Mouse (Mus musculus): ENCODE results near the gene Pet117. TPM values are rescaled to one million over a fixed set of nuclear protein-coding genes. Genes with fewer than 3 reads are reported as not detected.
"Not testable (repeated sequence)": the region's sequence is repeated elsewhere in the genome, so short reads cannot be mapped to it uniquely, and the experiment has no call there.

The Pet117 gene
- total RNA-seq (2021) = 10 to 100 TPM in 1 of 2 experiments, 1 to 10 TPM in 1; 8.0 to 11.7 TPM
- long read RNA-seq, experiment 1, partial matches to known transcripts = 0 of 2 reads
- long read RNA-seq, experiment 1, other reads (novel, unspliced or antisense) = 0 of 2 reads
- long read RNA-seq, experiment 2, partial matches to known transcripts = 0 of 3 reads
- long read RNA-seq, experiment 2, other reads (novel, unspliced or antisense) = 0 of 3 reads

DNA sequence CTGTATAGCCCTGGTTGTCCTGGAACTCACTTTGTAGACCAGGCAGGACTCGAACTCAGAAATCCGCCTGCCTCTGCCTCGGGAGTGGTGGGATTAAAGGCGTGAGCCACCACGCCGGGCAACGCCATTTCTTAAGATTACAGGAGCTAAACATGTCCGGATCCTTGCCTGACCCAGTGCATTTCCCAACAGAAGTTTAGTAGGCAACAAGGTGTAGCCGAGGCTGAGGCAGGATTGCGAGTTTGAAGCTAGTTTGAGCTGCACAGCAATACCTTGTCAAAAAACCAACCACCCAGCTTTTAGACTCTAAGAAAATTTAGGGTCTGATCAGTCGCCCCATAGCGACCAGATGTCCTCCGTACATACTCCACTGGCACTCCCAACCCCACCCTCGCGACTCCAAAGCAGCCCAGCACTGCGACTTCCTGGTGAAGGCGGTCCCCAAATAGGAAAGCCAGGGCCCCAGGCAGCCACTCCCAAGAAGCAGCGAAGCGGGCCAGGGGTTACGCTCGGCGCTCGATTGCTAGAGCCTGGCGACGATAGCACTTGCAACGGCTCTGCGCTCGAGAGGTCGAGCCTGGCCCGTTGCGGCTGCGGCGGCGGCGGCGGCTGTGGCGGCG lies at the start of gene Pet117, which contains the start of gene Kat14:
TSS of gene Pet117 (plus strand) at position 597 of the 620 bp plus-strand sequence.
TSS of gene Kat14 (plus strand) at position 584 of the 620 bp plus-strand sequence.
- peak; percentile 81 to 97 for DNase-seq (ENCODE audit: low spot score in 2 of 2)

DNA sequence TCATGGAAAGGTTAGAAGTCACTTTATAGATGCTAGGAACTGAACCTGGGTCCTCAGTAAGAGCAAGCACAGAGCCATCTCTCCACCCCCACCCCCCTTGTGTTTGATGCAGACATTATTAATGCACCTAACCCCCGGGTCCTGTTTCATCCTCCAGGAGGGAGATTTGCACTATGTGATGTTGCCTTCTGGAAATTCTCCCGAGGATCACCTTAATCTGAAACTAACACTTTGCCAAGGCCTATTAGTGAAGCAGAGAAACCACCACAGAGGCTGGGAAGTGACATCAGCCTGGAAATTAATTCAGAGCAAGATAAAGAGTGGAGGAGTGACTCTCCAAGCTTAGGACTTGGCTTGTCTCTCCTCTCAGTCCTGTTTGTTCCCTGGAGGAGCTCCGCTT lies 44.6 kb upstream of the Pet117 start:
- DNase-seq (ENCODE audit: low spot score in 2 of 2) = no peak

DNA sequence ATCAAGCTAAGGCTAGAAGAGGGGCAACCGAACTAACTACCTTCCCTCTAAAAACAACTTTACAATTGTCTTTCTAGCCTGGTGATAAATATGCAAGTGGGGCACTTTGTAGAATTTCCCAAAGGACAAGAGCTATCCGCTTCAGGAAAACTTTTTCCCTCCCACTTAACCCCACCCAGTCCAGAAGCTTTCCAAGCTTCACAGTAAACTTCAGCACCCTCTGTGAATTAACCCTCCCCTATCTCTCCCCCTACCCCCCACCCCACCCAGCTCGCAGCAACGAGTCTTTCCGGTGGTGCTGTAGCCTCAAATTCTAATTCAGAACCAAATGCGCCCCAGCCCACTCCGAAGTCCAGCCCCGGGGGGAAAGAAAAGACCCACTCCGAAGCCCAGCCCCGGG lies 39.3 kb upstream of the Pet117 start:
- no peak for DNase-seq (ENCODE audit: low spot score in 2 of 2)

DNA sequence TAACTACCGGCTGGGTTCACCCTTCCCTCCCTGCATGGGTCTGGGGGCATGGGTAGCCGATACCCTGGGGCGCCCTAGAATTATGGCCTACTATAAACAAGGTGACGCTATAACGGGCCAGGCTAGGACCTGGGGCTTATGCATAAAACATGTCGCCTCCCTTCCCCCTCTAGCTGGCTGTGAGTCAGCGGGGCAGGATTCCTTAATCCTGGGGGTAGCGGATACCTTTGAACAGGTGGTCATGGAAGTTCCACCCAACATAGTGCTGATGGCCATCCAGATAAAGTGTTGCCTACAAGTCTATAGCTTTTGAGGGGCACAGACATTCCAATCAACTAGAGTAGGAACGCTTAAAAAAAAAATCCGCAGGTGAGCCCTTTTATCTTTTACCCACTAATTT lies 38.9 kb upstream of the Pet117 start:
- no peak for DNase-seq (ENCODE audit: low spot score in 2 of 2)

DNA sequence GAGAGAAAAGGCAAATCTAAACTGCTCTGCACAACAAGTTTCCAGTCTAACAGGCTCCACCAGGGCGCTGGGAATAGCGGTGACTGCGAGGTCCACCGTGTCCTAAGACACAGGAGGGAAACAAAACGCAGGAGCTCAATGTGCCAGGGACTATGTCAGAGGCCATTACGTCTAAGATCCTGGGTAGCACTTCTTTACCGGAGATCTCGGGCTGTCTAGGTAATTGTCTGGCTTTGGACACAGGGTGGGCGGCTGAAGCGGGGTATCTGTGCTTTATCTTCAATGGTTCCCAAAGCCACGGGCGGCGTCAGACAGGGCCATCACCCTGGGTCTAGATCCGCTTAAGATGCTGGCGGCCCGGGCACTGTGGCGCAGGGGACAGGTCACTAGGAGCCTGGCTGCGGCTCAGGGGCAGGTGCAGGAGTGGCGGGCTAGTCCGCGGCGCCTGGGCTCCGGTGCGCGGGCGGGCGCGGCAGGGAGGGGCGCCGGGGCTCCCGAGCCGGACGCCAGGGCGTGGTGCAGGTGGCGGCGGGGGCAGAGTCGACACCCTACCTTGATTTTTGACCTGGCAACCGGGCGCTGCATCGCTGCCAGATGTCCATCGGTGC lies 38.3 kb upstream of the Pet117 start:
- DNase-seq (ENCODE audit: low spot score in 2 of 2) = peak in 1 of 2 experiments; percentile 10

DNA sequence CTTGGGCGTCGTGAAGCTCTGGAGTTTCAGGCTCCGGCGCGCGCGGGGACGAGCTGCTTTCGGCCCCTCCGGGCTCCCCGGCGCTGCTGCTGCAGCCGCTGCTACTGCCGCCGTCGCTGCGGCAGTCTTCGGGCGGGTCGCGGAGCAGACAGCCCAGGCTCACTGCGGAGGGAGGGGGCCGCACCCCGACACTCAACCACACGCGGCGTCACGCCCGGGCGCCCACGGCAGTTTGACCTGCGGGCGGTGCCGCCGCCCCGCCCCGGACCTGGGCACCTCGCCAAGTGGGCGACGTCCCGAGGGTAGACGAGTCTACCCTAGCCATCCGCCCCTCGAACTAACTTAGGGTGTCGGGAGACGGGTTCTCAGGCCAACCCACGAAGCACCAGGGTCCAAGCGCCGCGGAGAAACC lies 37.8 kb upstream of the Pet117 start:
- DNase-seq (ENCODE audit: low spot score in 2 of 2) = peak; percentile 18 to 20

DNA sequence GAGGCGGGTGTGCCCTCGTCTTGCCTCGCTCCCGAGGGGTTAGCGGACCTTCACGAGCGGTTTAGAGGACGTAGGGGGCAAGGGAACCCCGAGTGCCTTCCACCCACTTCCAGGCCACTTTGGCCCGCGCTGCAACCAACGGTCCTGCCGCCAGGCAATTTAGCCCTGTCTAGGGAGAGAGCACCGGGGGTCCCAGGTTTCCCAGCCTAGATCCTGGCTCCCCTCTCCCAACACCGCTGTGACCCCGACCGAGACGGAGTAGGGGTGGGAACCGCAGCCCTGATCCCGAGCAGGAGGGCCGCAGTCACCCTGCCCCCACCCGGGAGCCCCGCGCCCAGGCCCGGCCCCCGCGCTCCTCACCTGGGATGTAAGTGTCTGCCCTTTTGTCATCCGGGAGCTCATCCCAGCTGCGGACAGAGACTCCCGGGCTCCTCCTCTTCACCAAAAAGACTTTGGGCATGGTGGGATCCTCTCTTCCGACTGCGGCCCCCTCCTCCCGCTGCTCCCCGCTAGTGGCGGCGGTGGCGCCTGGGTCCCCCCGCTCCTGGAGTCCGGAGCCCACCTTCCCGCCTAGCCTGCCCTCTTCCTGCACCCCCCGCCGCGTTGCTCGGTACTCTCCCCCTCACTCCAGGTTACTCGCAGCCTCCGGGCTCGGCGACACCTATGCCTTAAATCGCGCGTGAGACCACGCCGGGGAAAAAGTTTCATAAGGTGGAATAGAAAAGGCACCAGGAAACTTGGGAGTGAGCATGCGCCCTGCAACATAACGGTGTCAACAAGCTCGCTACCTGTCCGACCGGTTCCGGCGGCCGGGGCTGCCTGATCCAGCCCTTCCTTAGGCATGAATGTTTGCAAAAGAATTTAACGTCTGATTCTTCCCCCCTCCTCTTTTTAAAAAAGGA lies 37.1 kb upstream of the Pet117 start, which contains the start of gene Ovol2:
TSS of gene Ovol2 (minus strand) at position 746 of the 902 bp plus-strand sequence.
- DNase-seq (ENCODE audit: low spot score in 2 of 2) = peak in 1 of 2 experiments; percentile 10

DNA sequence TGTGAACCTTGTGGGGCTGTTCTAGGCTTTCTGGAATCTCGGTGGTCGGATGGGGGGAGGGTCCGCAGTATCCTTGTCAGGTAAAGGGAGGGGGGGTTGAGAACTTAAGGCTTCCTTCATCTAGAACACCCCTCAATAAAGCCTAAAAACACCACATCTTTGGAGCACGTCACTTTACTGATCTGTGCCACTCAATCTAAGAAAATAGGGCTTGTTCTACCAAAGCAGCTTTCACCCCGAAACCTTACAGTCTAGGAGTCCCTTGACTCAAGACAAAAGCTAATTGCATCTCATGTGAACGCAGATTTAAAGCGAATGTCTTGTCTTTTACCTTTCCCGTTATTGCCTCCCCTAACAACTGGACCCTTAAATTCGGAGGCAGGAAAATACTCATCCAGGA lies 36.3 kb upstream of the Pet117 start:
- no peak for DNase-seq (ENCODE audit: low spot score in 2 of 2)

DNA sequence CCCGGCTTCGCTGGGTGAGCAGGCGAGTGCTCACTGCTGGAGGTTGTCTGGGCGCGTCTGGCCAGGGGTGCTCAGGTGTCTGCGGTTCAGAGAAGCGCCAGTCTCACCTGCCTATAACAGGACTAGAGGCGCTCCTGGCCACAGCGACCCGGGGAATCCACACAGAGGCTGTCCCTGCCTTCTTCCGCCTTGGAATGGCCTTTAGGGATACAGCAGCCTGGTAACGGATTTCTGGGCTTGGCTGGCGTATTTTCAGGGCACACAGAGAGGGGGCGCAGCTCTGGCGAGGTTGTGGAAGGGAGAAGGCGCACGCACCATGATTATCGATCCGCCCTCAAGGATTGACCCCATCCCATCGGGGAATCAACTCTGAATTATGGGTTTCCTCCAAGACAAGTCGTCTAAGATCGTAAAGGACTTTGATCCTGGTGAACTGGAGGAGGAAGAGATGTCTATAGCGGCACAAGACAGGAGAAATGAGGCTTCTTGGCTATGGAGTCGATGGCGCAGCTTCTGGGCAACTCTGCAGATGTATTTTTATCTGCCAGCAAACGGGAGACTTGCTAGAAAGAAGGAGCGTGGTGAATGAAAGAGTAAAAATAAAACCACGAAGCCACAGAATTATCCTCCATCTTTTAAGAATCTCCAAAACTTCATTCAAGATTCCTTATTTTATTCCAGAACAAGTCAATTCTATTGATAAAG lies 35.5 kb upstream of the Pet117 start:
- DNase-seq (ENCODE audit: low spot score in 2 of 2) = no peak

DNA sequence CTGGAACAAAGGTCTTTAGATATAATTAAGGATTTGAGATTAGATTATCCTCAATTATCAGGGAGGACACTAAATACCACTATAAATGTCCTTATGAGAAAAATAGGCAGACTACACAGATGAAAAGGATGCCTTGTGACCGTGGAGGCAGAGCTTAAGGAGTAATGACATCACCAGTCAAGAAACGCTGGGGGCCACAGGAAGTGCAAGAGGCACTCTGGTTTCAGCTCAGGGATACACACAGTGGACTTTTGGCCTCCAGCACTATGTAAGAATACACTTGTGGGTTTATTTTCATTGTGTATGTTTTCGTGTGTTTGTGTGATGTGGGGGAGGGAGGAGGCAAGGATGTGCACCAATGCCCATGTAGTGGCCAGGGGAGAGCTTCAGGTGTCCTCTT lies 31.6 kb upstream of the Pet117 start:
- no peak for DNase-seq (ENCODE audit: low spot score in 2 of 2)

DNA sequence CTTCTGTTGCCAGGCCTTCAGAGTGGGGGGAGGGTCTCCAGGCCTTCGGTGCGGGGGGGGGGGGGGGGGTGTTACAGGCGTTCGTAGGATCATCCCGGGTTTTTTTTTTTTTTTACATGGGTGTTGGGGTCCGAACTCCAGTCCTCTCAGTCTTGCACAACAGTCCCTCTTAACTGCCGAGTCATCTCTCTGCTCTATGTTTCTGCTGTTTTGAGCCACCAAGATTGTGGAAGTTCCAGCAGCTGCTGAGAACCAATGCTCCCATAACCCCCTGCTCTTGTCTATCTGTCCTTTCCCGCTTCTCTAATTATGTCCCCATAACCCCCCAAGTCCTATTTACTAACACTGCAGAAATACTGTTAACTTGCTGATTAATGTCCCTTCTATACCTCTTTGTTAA lies 31.1 kb upstream of the Pet117 start:
- no peak for DNase-seq (ENCODE audit: low spot score in 2 of 2)

DNA sequence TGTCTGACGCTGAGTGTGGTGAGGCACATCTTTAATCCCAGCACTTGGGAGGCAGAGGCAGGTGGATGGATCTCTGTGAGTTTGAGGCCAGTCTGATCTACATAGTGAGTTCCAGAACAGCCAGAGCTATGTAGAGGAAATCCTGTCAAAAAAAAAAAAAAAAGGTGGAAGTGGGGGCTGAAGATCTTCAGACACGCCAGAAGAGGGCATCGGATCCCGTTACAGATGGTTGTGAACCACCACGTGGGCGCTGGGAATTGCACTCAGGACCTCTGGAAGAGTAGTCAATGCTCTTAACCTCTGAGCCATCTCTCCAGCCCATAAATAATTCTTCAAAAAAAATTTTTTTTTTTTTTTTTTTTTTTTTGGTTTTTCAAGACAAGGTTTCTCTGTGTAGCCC lies 30.6 kb upstream of the Pet117 start:
- not testable (repeated sequence) for DNase-seq (ENCODE audit: low spot score in 2 of 2)

DNA sequence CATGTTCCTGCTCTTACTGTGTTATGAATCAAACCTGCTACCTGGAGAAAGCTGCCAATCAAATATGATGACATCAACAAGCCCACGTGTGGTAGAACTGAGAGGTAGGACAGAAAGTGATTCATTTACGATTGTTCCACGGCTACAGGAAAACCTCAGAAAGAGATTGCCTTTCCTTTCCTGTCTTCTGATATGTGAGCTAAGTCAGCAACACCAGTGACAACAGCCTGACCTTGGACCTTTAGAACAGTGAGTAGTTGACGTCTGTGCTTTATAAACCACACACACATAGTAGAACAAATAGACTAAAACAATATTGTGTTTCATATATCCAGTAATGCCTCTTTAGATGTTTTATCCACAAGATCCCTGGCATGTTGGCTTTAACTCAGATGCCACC lies 25.6 kb upstream of the Pet117 start:
- no peak for DNase-seq (ENCODE audit: low spot score in 2 of 2)

DNA sequence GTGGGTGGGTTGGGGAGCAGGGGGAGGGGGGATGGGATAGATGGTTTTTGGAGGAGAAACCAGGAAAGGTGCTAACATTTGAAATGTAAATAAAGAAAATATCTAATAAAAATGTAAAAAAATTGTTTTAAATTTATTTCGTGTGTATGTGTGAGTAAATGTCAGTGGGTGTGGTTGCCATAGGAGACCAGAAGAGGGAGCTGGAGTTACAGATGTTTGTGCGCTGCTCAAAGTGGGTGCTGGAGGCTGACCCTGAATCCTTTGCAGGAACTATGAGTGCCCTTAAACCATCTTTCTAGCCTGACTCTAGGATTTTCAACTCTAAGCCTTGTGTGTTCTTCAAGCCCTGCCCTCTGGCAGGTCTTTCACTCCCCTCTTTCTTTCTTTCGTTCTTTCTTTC lies 20.3 kb upstream of the Pet117 start:
- DNase-seq (ENCODE audit: low spot score in 2 of 2) = no peak

DNA sequence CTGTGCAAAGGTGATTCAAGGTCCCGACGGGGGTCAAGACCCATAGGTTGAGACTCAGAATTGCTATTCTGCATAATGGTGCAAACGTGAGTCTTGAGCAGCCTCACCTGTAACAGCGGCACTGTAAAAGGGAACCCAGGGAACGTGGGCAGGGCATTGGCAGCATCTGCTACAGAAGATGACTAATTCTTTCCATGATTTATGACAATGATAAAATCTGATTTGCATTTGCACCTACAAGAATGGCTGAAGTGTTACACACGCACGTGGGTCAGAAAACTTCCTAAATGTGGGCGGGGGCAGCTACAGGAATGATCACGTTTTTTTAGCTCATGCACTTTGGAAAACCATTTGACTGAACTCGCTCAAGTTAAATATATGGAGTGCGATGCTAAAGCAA lies 16.0 kb upstream of the Pet117 start:
- no peak for DNase-seq (ENCODE audit: low spot score in 2 of 2)

DNA sequence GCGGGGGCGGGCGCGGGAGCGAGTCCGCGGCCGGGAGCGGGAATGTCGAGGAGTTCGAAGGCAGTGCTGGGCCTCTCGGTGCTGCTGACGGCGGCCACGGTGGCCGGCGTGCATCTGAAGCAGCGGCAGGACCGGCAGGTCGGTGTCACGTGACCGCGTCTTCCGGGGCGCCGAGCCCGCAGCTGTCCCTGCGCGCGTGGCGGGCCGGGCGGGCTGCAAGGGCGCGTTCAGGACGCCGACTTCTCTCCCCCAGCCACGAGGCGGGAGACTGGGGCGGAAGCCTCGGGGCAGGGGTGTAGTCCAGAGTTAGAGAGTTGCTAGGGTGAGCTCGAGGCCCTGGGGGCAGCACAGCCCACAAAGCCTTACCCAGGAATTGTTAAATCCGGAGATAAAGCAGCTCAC lies 225 bp downstream of the Pet117 start:
- DNase-seq (ENCODE audit: low spot score in 2 of 2) = peak; percentile 65 to 84

DNA sequence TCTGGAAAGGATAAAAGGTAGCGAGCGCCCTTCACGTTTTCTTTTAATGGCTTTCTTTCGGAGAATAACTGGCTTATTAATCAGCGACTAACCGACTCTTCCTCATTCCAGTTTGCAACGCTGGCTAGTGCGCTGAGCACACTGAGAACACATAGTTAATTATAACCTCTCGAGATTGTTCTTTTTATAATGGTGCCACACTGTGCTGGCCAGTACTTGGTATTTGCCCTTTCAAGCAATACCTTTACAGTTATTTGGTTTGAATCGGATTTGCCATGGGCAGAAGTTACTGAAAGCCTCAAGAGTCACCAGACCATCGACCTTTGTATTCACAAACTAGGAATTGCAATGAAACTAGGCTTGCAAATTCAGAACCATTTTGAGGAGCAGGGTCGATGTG lies 715 bp downstream of the Pet117 start:
- DNase-seq (ENCODE audit: low spot score in 2 of 2) = no peak

DNA sequence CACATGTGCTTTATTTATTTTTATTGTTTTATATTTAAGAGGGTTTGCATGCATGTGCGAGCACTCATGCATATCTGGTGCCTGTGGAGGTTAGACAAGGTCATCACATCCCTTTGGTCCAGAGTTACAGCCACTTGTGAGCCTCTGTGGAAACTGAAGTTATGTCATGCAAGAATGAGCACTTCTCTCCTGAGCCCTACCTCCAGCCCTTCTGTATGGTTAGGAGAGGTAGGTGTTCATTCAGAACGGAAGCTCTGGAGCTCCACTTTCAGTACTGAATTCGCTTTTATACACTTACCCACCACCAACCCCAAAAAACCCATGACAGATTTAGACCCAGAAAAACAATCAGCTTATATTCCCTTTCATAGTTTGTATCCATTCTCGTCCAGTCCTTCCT lies 2.8 kb downstream of the Pet117 start:
- no peak for DNase-seq (ENCODE audit: low spot score in 2 of 2)

DNA sequence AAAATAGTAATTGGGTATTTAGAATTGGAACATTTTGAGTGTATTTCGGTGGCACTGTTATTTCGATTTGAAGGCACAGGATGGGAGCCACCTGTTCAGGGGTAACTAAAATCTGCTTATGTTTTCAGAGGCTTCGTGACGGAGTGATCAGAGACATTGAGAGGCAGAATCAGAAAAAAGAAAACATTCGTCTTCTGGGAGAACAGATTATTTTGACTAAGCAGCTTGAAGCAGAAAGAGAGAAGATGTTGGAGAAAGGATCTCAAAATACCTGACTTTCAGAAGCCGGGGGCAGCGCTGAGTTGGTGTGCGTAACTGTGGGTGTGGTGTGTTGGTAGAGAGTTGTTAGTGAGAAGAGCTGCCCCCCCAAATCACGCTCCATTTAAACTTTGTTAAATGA lies 4.3 kb downstream of the Pet117 start:
- DNase-seq (ENCODE audit: low spot score in 2 of 2) = no peak

DNA sequence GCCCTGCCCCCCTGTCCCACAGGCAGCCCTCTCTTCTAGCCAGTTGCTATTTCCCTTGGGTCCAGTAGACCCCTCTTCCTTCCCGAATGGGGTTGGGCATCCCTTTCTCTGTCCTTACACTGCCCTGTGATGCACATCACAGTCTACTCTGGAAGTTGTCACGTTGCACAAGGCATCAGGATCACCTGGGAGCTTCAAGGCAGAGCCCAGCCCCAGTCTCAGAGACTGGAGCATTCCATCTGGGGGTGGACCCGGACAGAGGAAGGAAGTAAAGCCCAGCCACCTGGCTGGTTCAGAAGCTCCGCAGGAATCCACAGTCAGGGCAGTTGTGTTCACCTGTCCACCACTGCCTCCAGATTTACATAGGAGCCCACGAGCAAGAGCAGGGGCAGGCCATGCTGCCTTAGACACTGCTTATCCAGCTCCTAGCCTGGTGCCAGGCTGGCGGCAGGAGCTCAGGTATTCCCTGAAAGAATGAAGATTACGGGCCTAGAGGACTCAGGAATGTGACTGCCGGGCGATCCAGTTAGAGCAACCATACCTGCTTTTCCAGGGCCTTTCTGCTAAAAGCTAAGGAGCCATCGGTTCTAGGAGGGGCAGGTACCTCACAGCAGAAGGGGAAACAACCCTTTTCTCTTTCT lies 6.4 kb downstream of the Pet117 start:
- DNase-seq (ENCODE audit: low spot score in 2 of 2) = no peak
